Mouse (Mus musculus) MEL (cell line): ENCODE measurements around the gene Arhgap42. TPM values are rescaled to one million over a fixed set of nuclear protein-coding genes. Genes with fewer than 3 reads are reported as not detected.

Experiments used
- DNase-seq: peaks from one replicate; pipeline ENCODE4 v3.0.0; 2011; ENCODE audit warnings: low read depth, low spot score
- H3K27ac ChIP-seq: 2 replicates; pipeline ENCODE4 v1.5.1; 2012; ENCODE audit warnings: low read depth, mild to moderate bottlenecking, control low read depth, low read length, moderate library complexity; ENCODE audit not compliant: control insufficient read depth
- H3K27me3 ChIP-seq, 2 experiments: fragments of 150-350 bp in 1 of 2; sonication (generic) in 1 of 2; 2 replicates each; pipeline ENCODE4 v1.6.1; 2012; ENCODE audit warnings: low read length in 2 of 2, mild to moderate bottlenecking in 2 of 2, improper control_type of control experiment in 1 of 2, moderate library complexity in 1 of 2; ENCODE audit not compliant: insufficient read depth in 2 of 2, control insufficient read depth in 1 of 2
- H3K36me3 ChIP-seq, 2 experiments: 2 replicates each; pipeline ENCODE4 v1.6.1; 2012 to 2014; ENCODE audit warnings: low read length in 2 of 2, improper control_type of control experiment in 1 of 2, inconsistent platforms in 1 of 2, mild to moderate bottlenecking in 1 of 2; ENCODE audit not compliant: insufficient read depth in 2 of 2, control insufficient read depth in 1 of 2
- H3K4me1 ChIP-seq, 2 experiments: fragments of 150-350 bp in 1 of 2; sonication (generic) in 1 of 2; 2 replicates each; pipeline ENCODE4 v1.6.1; 2012; ENCODE audit warnings: low read length in 2 of 2, improper control_type of control experiment in 1 of 2, mild to moderate bottlenecking in 1 of 2; ENCODE audit not compliant: insufficient read depth in 2 of 2, control insufficient read depth in 1 of 2
- H3K4me3 ChIP-seq, 2 experiments: fragments of 150-350 bp in 1 of 2; sonication (generic) in 1 of 2; 2 replicates each; pipeline ENCODE4 v1.5.1; 2012; ENCODE audit warnings: low read depth in 2 of 2, low read length in 2 of 2, mild to moderate bottlenecking in 2 of 2, moderate library complexity in 2 of 2, control low read depth in 1 of 2, improper control_type of control experiment in 1 of 2; ENCODE audit not compliant: control insufficient read depth in 1 of 2, insufficient read depth in 1 of 2
- H3K79me2 ChIP-seq: 2 replicates; pipeline ENCODE4 v1.6.1; 2012; ENCODE audit warnings: mild to moderate bottlenecking, low read length, moderate library complexity; ENCODE audit not compliant: control insufficient read depth, poor library complexity, insufficient read depth
- H3K9ac ChIP-seq: 2 replicates; pipeline ENCODE4 v1.6.1; 2012; ENCODE audit warnings: low read depth, mild to moderate bottlenecking, control low read depth, low read length, moderate library complexity; ENCODE audit not compliant: control insufficient read depth, poor library complexity, severe bottlenecking
- H3K9me3 ChIP-seq: fragments of 150-350 bp; sonication (generic); replicated peaks from 2 replicates; pipeline ENCODE4 v1.6.1; 2012; ENCODE audit warnings: mild to moderate bottlenecking, low read length, improper control_type of control experiment, moderate library complexity; ENCODE audit not compliant: insufficient read depth
- EP300 ChIP-seq, 2 experiments: IDR thresholded peaks; 2 replicates each; pipeline ENCODE4 v1.6.1; 2011; ENCODE audit warnings: improper control_type of control experiment in 2 of 2, low read length in 2 of 2, low read depth in 1 of 2, mild to moderate bottlenecking in 1 of 2
- ETS1 ChIP-seq: IDR thresholded peaks from 2 replicates; pipeline ENCODE4 v1.6.1; 2012; ENCODE audit warnings: low read depth, mild to moderate bottlenecking, inconsistent platforms, low read length, improper control_type of control experiment, moderate library complexity
- HCFC1 ChIP-seq: IDR thresholded peaks from 2 replicates; pipeline ENCODE4 v1.6.1; 2012; ENCODE audit warnings: low read depth, mild to moderate bottlenecking, inconsistent platforms, low read length, improper control_type of control experiment, moderate library complexity
- JUND ChIP-seq: IDR thresholded peaks from 2 replicates; pipeline ENCODE4 v1.6.1; 2011; ENCODE audit warnings: low read depth, mild to moderate bottlenecking, improper control_type of control experiment, low read length
- MAX ChIP-seq: IDR thresholded peaks from 2 replicates; pipeline ENCODE4 v1.6.1; 2011; ENCODE audit warnings: low read length, improper control_type of control experiment
- MAZ ChIP-seq: IDR thresholded peaks from 2 replicates; pipeline ENCODE4 v1.6.1; 2012; ENCODE audit warnings: low read depth, mild to moderate bottlenecking, inconsistent platforms, low read length, improper control_type of control experiment
- MXI1 ChIP-seq: IDR thresholded peaks from 2 replicates; pipeline ENCODE4 v1.6.1; 2011; ENCODE audit warnings: mild to moderate bottlenecking, low read depth, low read length, improper control_type of control experiment
- MYB ChIP-seq: IDR thresholded peaks from 2 replicates; pipeline ENCODE4 v1.6.1; 2011; ENCODE audit warnings: mild to moderate bottlenecking, low read depth, low read length, improper control_type of control experiment
- NRF1 ChIP-seq: IDR thresholded peaks from 2 replicates; pipeline ENCODE4 v1.6.1; 2014; ENCODE audit warnings: low read depth, mild to moderate bottlenecking, inconsistent platforms, low read length, improper control_type of control experiment, moderate library complexity; ENCODE audit not compliant: poor library complexity, insufficient read depth, severe bottlenecking
- POLR2AphosphoS2 ChIP-seq: IDR thresholded peaks from 2 replicates; pipeline ENCODE4 v1.6.1; 2011; ENCODE audit warnings: low read length, improper control_type of control experiment
- POLR2AphosphoS5 ChIP-seq: IDR thresholded peaks from 2 replicates; pipeline ENCODE4 v1.6.1; 2012; ENCODE audit warnings: low read depth, borderline replicate concordance, mild to moderate bottlenecking, inconsistent platforms, low read length, moderate library complexity, mixed read lengths
- RAD21 ChIP-seq: IDR thresholded peaks from 2 replicates; pipeline ENCODE4 v1.6.1; 2011; ENCODE audit warnings: mild to moderate bottlenecking, low read depth, low read length, improper control_type of control experiment
- RCOR1 ChIP-seq: IDR thresholded peaks from 2 replicates; pipeline ENCODE4 v1.6.1; 2012; ENCODE audit warnings: low read depth, mild to moderate bottlenecking, inconsistent platforms, low read length, improper control_type of control experiment
- USF2 ChIP-seq, 2 experiments: IDR thresholded peaks; 2 replicates each; pipeline ENCODE4 v1.6.1; 2011 to 2012; ENCODE audit warnings: improper control_type of control experiment in 2 of 2, low read length in 2 of 2, borderline replicate concordance in 1 of 2, inconsistent platforms in 1 of 2, low read depth in 1 of 2, mild to moderate bottlenecking in 1 of 2; ENCODE audit not compliant: insufficient read depth in 1 of 2
- ZMIZ1 ChIP-seq: IDR thresholded peaks from 2 replicates; pipeline ENCODE4 v1.6.1; 2012; ENCODE audit warnings: low read depth, mild to moderate bottlenecking, inconsistent platforms, low read length, improper control_type of control experiment, moderate library complexity
- ZNF384 ChIP-seq: IDR thresholded peaks from 2 replicates; pipeline ENCODE4 v1.6.1; 2012; ENCODE audit warnings: low read depth, mild to moderate bottlenecking, inconsistent platforms, low read length, improper control_type of control experiment
- polyA plus RNA-seq, 2 experiments: library from polyadenylated mRNA; stranded (reverse) in 1 of 2; unstranded in 1 of 2; fragments of >175 nt in 1 of 2; fragments of >200 nt in 1 of 2; gene quantifications; 2 replicates each; pipeline versions ENCODE4 v1.2.1 to v1.2.4; 2012; ENCODE audit warnings: low replicate concordance in 2 of 2, low read depth in 1 of 2; ENCODE audit not compliant: insufficient read length in 2 of 2, insufficient read depth in 1 of 2, missing spikeins in 1 of 2
- total RNA-seq: library from RNA; depleted of rRNA; stranded (reverse); fragments of 300-350 nt; gene quantifications from 2 replicates; pipeline ENCODE4 v1.2.3, GENCODE M21; 2012

The Arhgap42 gene
- total and polyA plus RNA-seq, 3 experiments: not detected

GRCm38 (mm10) chr9:9210464-9210863 is 28.4 kb downstream of the Arhgap42 start:
- Histone ChIP-seq H3K9me3 (no peaks in the 10 kb centered on the region), H3K27ac (no peak overlapping the region), H3K4me1 (no peaks in the 10 kb centered on the region), H3K9ac (no peak overlapping the region), H3K27me3 (no peaks in the 10 kb centered on the region), H3K79me2 (no peaks in the 10 kb centered on the region), H3K4me3 (no peak overlapping the region), H3K36me3 (no peaks in the 10 kb centered on the region)
- DNase-seq: no peak
- TF ChIP-seq POLR2AphosphoS5: no peak
- TF ChIP-seq HCFC1: no peak
- TF ChIP-seq ZMIZ1: no peak
- TF ChIP-seq MAZ: no peak

DNA sequence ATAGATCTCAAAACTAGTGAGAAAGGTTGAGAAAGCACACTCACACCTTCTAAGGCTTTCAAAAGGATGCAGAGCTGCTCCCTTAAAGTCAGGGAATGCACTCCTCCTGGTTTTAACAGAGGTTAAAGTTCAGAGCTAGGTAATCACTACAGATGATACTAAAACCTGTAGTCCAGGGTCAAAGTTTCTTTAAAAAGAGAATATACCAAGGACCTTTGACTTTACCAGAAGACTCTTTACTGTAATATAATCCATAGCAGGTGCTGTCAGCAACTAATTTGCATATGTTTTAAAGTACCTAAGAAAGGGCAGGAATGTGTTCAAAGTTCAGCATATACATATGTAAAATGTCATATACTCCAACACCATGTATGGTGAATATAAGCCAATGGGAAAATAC is 30.7 kb downstream of the Arhgap42 start:
- Histone ChIP-seq H3K9ac (no peak overlapping the region), H3K79me2 (no peaks in the 10 kb centered on the region), H3K36me3 (no peaks in the 10 kb centered on the region), H3K4me3 (no peak overlapping the region), H3K4me1 (no peaks in the 10 kb centered on the region), H3K27me3 (no peaks in the 10 kb centered on the region), H3K9me3 (no peaks in the 10 kb centered on the region), H3K27ac (no peak overlapping the region)
- TF ChIP-seq RCOR1 (no peak), USF2 (IDR thresholded peaks at IDR 0.05; ENCODE audit: borderline replicate concordance in 1 of 2, insufficient read depth in 1 of 2, low read depth in 1 of 2, low read length in 2 of 2) (no peak), MAZ (no peak), MAX (no peak)
- DNase-seq: no peak

DNA sequence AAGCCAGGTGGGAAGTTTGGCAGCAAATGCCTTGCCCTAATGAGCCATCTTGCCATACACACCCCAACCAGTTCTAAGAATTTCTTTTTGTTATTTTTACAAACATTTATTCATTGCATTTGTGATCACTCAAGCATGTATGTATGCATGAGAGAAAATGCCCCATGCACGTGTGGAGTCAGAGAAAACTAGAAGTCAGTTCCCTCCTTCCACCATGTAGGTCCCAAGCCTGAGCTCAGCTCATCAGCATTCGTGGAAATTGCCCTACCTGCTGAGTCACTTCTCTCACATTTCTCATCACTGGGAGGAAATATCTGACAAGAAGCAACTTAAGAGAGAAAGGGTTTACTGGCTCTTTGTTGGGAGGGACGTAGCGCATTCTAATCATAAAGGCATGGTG is 31.6 kb downstream of the Arhgap42 start:
- no peaks in the 10 kb centered on the region for H3K36me3 ChIP-seq
- H3K9me3 ChIP-seq: no peaks in the 10 kb centered on the region
- H3K27me3 ChIP-seq: no peaks in the 10 kb centered on the region
- H3K9ac ChIP-seq: no peak overlapping the region
- H3K79me2 ChIP-seq: no peaks in the 10 kb centered on the region
- no peak overlapping the region for H3K27ac ChIP-seq
- DNase-seq: no peak
- TF ChIP-seq NRF1: no peak
- TF ChIP-seq MXI1: no peak
- no peak for TF ChIP-seq RAD21
- TF ChIP-seq ZNF384: no peak
- TF ChIP-seq MYB: no peak
- no peak for TF ChIP-seq POLR2AphosphoS2
- no peak for TF ChIP-seq JUND
- no peak for TF ChIP-seq MAX
- no peak for TF ChIP-seq EP300 (IDR thresholded peaks at IDR 0.05; ENCODE audit: low read depth in 1 of 2, low read length in 2 of 2)
- no peak for TF ChIP-seq ETS1
- no peak overlapping the region for H3K4me3 ChIP-seq
- no peaks in the 10 kb centered on the region for H3K4me1 ChIP-seq
